Mouse (Mus musculus) megakaryocyte, embryonic 14.5 days (primary cell): Measurements from ENCODE around the gene Nav3. TPM values are rescaled to one million over a fixed set of nuclear protein-coding genes. Genes with fewer than 3 reads are reported as not detected.
"Not testable (repeated sequence)": the region's sequence is repeated elsewhere in the genome, so short reads cannot be mapped to it uniquely, and the experiment has no call there.

Experiments used
- H3K27me3 ChIP-seq: replicated peaks from 2 replicates; pipeline ENCODE3; 2012; ENCODE audit warnings: inconsistent platforms
- H3K36me3 ChIP-seq: replicated peaks from 2 replicates; pipeline ENCODE3; 2012; ENCODE audit warnings: low read length, inconsistent platforms, mixed read lengths
- H3K4me1 ChIP-seq: 2 replicates; pipeline ENCODE4 v1.6.1; 2012; ENCODE audit warnings: inconsistent platforms
- H3K4me3 ChIP-seq: replicated peaks from 2 replicates; pipeline ENCODE3; 2012; ENCODE audit warnings: moderate library complexity, mild to moderate bottlenecking, inconsistent platforms
- H3K9me3 ChIP-seq: 2 replicates; pipeline ENCODE4 v1.6.1; 2012; ENCODE audit warnings: inconsistent platforms
- FLI1 ChIP-seq: IDR thresholded peaks from 2 replicates; pipeline ENCODE4 v1.6.1; 2012; ENCODE audit warnings: low read length, inconsistent platforms, mixed read lengths
- GATA1 ChIP-seq: IDR thresholded peaks from 3 replicates; pipeline ENCODE4 v1.6.1; 2012; ENCODE audit warnings: mixed read lengths, low read length, inconsistent platforms, borderline replicate concordance
- polyA plus RNA-seq: library from polyadenylated mRNA; stranded (reverse); fragments of >175 nt; gene quantifications from 2 replicates; pipeline ENCODE4 v1.2.3, GENCODE M21; 2012; ENCODE audit warnings: low replicate concordance; ENCODE audit not compliant: insufficient read depth

The Nav3 gene
- polyA plus RNA-seq, 1 experiment, result not detected

GRCm38 (mm10) chr10:110019266-110019866 lies 436.6 kb downstream of the Nav3 start:
- H3K36me3 ChIP-seq, result no peaks in the 10 kb centered on the region
- TF ChIP-seq GATA1, result no peak
- no peak for TF ChIP-seq FLI1
- no peaks in the 10 kb centered on the region for H3K9me3 ChIP-seq
- no peaks in the 10 kb centered on the region for H3K27me3 ChIP-seq
- no peaks in the 10 kb centered on the region for H3K4me1 ChIP-seq
- no peak overlapping the region for H3K4me3 ChIP-seq

DNA sequence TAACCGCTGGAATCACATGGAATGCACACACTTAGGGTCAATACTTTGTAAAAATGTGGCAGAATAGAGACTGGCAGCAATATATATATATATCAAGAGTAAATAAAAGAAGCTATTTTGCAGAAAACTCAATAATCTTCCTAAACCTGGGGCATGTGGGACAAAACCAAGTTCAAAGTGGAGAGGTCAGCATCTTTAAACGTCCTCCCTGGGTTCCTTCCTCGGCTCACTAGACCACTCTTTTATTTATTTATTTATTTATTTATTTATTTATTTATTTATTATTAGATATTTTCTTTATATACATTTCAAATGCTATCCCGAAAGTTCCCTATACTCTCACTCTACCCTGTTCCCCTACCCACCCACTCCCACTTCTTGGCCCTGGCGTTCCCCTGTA lies 454.7 kb downstream of the Nav3 start:
- not testable (repeated sequence) for H3K27me3 ChIP-seq, H3K4me1 ChIP-seq, H3K36me3 ChIP-seq, H3K4me3 ChIP-seq, H3K9me3 ChIP-seq

- no peak for TF ChIP-seq GATA1
- TF ChIP-seq FLI1, result no peak
- Histone ChIP-seq H3K4me1 (no peaks in the 10 kb centered on the region), H3K4me3 (no peak overlapping the region), H3K36me3 (no peaks in the 10 kb centered on the region), H3K27me3 (no peaks in the 10 kb centered on the region), H3K9me3 (no peaks in the 10 kb centered on the region)
Measured at GRCm38 (mm10) chr10:110000755-110001247, 455.2 kb downstream of the Nav3 start.

GRCm38 (mm10) chr10:109999904-110000303 lies 456.1 kb downstream of the Nav3 start:
- Histone ChIP-seq H3K4me3 (no peak overlapping the region), H3K27me3 (no peaks in the 10 kb centered on the region), H3K4me1 (no peaks in the 10 kb centered on the region), H3K9me3 (no peaks in the 10 kb centered on the region), H3K36me3 (no peaks in the 10 kb centered on the region)
- TF ChIP-seq FLI1 (no peak), GATA1 (no peak)

- Histone ChIP-seq H3K4me1 (no peaks in the 10 kb centered on the region), H3K36me3 (no peaks in the 10 kb centered on the region), H3K4me3 (no peak overlapping the region), H3K9me3 (no peaks in the 10 kb centered on the region), H3K27me3 (no peaks in the 10 kb centered on the region)
- TF ChIP-seq GATA1 (no peak), FLI1 (no peak)
Measured at GRCm38 (mm10) chr10:109994302-109994701, 461.7 kb downstream of the Nav3 start.

DNA sequence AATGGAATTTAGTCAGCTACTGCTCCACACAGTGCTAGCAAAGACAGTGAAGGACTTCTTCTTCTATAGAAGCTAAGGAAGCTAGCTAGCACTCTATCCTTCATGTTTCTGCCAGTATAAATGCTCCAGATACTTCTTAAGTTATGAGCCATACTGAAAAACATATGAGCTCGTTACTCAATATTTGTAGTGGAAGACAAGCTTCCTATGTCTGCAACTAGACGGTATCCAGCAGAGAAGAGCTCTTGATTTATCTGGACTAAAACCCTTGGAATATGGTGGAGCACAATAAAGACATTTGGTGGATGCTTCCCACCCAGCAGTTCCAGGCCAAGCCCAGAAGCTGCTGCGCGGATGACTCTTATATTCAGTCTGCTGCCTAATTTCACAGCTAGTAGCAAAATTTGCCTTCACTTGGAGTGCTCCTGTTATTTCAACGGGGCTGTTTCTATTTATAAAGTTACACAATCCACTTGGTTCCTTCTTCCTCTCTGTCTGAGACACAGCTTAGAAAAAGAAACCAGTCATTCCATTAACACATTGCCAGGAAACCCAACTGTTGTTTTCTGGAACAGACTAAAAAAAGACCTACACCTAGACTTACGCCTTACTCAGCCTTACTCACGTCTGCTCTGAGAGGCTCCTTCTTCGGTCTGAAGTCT lies 470.0 kb downstream of the Nav3 start:
- Histone ChIP-seq H3K27me3 (no peaks in the 10 kb centered on the region), H3K4me1 (no peaks in the 10 kb centered on the region), H3K9me3 (no peaks in the 10 kb centered on the region), H3K36me3 (no peaks in the 10 kb centered on the region), H3K4me3 (no peak overlapping the region)
- TF ChIP-seq FLI1 (no peak), GATA1 (no peak)

- Histone ChIP-seq H3K9me3 (no peaks in the 10 kb centered on the region), H3K27me3 (no peaks in the 10 kb centered on the region), H3K36me3 (no peaks in the 10 kb centered on the region), H3K4me3 (no peak overlapping the region), H3K4me1 (no peaks in the 10 kb centered on the region)
- TF ChIP-seq GATA1 (no peak), FLI1 (no peak)
Measured at GRCm38 (mm10) chr10:109976351-109976750, 479.7 kb downstream of the Nav3 start.

GRCm38 (mm10) chr10:109974177-109974576 lies 481.8 kb downstream of the Nav3 start:
- no peaks in the 10 kb centered on the region for H3K27me3 ChIP-seq
- no peak for TF ChIP-seq GATA1
- TF ChIP-seq FLI1, result no peak
- H3K4me3 ChIP-seq, result no peak overlapping the region

DNA sequence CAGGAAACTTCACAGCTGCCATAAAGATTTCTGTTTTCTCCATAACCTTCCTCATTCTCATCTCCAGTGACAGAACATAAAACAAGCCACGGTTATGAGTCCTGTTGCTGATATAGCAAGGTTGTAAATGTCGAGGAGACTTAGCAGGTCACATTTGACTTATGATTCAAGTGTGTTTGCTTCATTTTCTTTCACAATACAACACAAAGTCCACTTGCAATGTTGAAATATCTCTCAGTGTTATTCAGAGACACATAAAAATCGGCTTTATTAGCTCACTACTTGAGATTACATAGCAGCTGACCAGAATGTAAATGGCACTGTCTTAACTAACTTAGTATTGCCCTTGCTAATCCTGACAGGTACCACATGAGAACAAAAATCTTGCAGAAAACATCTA lies 482.5 kb downstream of the Nav3 start:
- no peak overlapping the region for H3K4me3 ChIP-seq
- H3K4me1 ChIP-seq, result no peaks in the 10 kb centered on the region
- TF ChIP-seq GATA1 (no peak), FLI1 (no peak)
- H3K36me3 ChIP-seq, result no peaks in the 10 kb centered on the region
- H3K9me3 ChIP-seq, result no peaks in the 10 kb centered on the region
- no peaks in the 10 kb centered on the region for H3K27me3 ChIP-seq

More at GRCm38 (mm10) chr10:109974177-109974576, 481.8 kb downstream of the Nav3 start:
- Histone ChIP-seq H3K9me3 (no peaks in the 10 kb centered on the region), H3K4me1 (no peaks in the 10 kb centered on the region), H3K36me3 (no peaks in the 10 kb centered on the region)

- no peaks in the 10 kb centered on the region for H3K4me1 ChIP-seq
- TF ChIP-seq GATA1 (no peak), FLI1 (no peak)
- no peaks in the 10 kb centered on the region for H3K36me3 ChIP-seq
- H3K9me3 ChIP-seq, result no peaks in the 10 kb centered on the region
- H3K27me3 ChIP-seq, result no peaks in the 10 kb centered on the region
- no peak overlapping the region for H3K4me3 ChIP-seq
Measured at GRCm38 (mm10) chr10:109950296-109950695, 505.7 kb downstream of the Nav3 start.

DNA sequence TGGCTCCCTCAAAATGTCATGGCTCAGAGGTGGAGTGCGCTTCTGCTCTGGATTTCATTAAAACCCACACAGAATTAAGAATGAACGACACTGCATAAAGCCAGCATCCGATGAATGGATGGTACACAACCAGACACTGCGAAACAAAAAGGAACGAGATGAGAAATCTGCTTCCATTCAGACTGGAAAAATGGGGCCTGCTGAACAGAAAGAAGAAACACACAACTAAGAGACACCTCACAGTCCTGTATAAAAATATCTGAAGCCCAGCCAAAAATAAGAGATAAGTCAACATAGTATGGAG lies 526.7 kb downstream of the Nav3 start:
- no peaks in the 10 kb centered on the region for H3K27me3 ChIP-seq
- no peaks in the 10 kb centered on the region for H3K36me3 ChIP-seq
- no peak overlapping the region for H3K4me3 ChIP-seq
- H3K4me1 ChIP-seq, result peaks cover 9% of the 10 kb centered on the region
- H3K9me3 ChIP-seq, result no peaks in the 10 kb centered on the region
- no peak for TF ChIP-seq GATA1
- no peak for TF ChIP-seq FLI1
